Mouse (Mus musculus): ENCODE results near the gene Emp2. TPM values are rescaled to one million over a fixed set of nuclear protein-coding genes. Genes with fewer than 3 reads are reported as not detected.

Gene Emp2
- total and polyA plus RNA-seq, 2 experiments from 2014 or later: 18.9 to 21.9 TPM

GRCm38 (mm10) chr16:10337422-10338197, 23.8 kb upstream of the Emp2 start:
- no peak overlapping the region for H3K4me2 ChIP-seq (ENCODE audit: low read depth, low read length, poor library complexity, severe bottlenecking)
- DNase-seq (ENCODE audit: low spot score) (no peak), ATAC-seq (ENCODE audit: low FRiP score) (no peak)
- no peaks in the 10 kb centered on the region for H3K4me1 ChIP-seq (ENCODE audit: insufficient read depth, low read length)
- H3K4me3 ChIP-seq (ENCODE audit: low read depth, low read length): no peak overlapping the region
- no peak for TF ChIP-seq CTCF (IDR thresholded peaks at IDR 0.05)
- no peaks in the 10 kb centered on the region for H3K36me3 ChIP-seq (ENCODE audit: insufficient read depth, low read length)
- H3K27me3 ChIP-seq (ENCODE audit: insufficient read depth, low read length): no peaks in the 10 kb centered on the region
- H3K9me3 ChIP-seq (ENCODE audit: low read length): no peaks in the 10 kb centered on the region
- WGBS: 84% methylated on average over 13 of the region's 13 CpGs
- no peak overlapping the region for H3K9ac ChIP-seq (replicated peaks; ENCODE audit: low read length, poor library complexity, severe bottlenecking)
- no peak overlapping the region for H3K27ac ChIP-seq (ENCODE audit: low read depth, low read length)

GRCm38 (mm10) chr16:10336454-10337421, 23.0 kb upstream of the Emp2 start:
- Histone ChIP-seq H3K4me3 (ENCODE audit: low read depth, low read length) (no peak overlapping the region), H3K9me3 (ENCODE audit: low read length) (no peaks in the 10 kb centered on the region), H3K27ac (ENCODE audit: low read depth, low read length) (no peak overlapping the region), H3K4me2 (ENCODE audit: low read depth, low read length, poor library complexity, severe bottlenecking) (no peak overlapping the region), H3K36me3 (ENCODE audit: insufficient read depth, low read length) (no peaks in the 10 kb centered on the region), H3K4me1 (ENCODE audit: insufficient read depth, low read length) (no peaks in the 10 kb centered on the region), H3K27me3 (ENCODE audit: insufficient read depth, low read length) (no peaks in the 10 kb centered on the region), H3K9ac (replicated peaks; ENCODE audit: low read length, poor library complexity, severe bottlenecking) (no peak overlapping the region)
- ATAC-seq (ENCODE audit: low FRiP score): no peak
- no peak for TF ChIP-seq CTCF (IDR thresholded peaks at IDR 0.05)
- no peak for DNase-seq (ENCODE audit: low spot score)
- WGBS: 93% methylated on average over 19 of the region's 19 CpGs

- 81% methylated on average over 2 of the region's 2 CpGs for WGBS
- no peak for ATAC-seq (ENCODE audit: low FRiP score)
These were observed 22.2 kb upstream of the Emp2 start for GRCm38 (mm10) chr16:10335953-10336352.

GRCm38 (mm10) chr16:10332732-10333131, 19.0 kb upstream of the Emp2 start:
- 52% methylated on average over 7 of the region's 7 CpGs for WGBS
- Histone ChIP-seq H3K4me3 (ENCODE audit: low read depth, low read length) (no peak overlapping the region), H3K27ac (ENCODE audit: low read depth, low read length) (no peak overlapping the region), H3K4me2 (ENCODE audit: low read depth, low read length, poor library complexity, severe bottlenecking) (no peak overlapping the region), H3K4me1 (ENCODE audit: insufficient read depth, low read length) (no peaks in the 10 kb centered on the region), H3K9me3 (ENCODE audit: low read length) (no peaks in the 10 kb centered on the region), H3K36me3 (ENCODE audit: insufficient read depth, low read length) (no peaks in the 10 kb centered on the region), H3K9ac (replicated peaks; ENCODE audit: low read length, poor library complexity, severe bottlenecking) (no peak overlapping the region), H3K27me3 (ENCODE audit: insufficient read depth, low read length) (no peaks in the 10 kb centered on the region)
- no peak for TF ChIP-seq CTCF (IDR thresholded peaks at IDR 0.05)
- no peak for DNase-seq (ENCODE audit: low spot score)
- ATAC-seq (ENCODE audit: low FRiP score): no peak

More at GRCm38 (mm10) chr16:10335953-10336352, 22.2 kb upstream of the Emp2 start:
- no peak for TF ChIP-seq CTCF (IDR thresholded peaks at IDR 0.05)
- DNase-seq (ENCODE audit: low spot score): no peak
- H3K36me3 ChIP-seq (ENCODE audit: insufficient read depth, low read length): no peaks in the 10 kb centered on the region
- H3K4me2 ChIP-seq (ENCODE audit: low read depth, low read length, poor library complexity, severe bottlenecking): no peak overlapping the region
- no peaks in the 10 kb centered on the region for H3K9me3 ChIP-seq (ENCODE audit: low read length)
- H3K27ac ChIP-seq (ENCODE audit: low read depth, low read length): no peak overlapping the region
- H3K9ac ChIP-seq (replicated peaks; ENCODE audit: low read length, poor library complexity, severe bottlenecking): no peak overlapping the region
- H3K4me3 ChIP-seq (ENCODE audit: low read depth, low read length): no peak overlapping the region
- no peaks in the 10 kb centered on the region for H3K4me1 ChIP-seq (ENCODE audit: insufficient read depth, low read length)
- H3K27me3 ChIP-seq (ENCODE audit: insufficient read depth, low read length): no peaks in the 10 kb centered on the region

- no peak for ATAC-seq (ENCODE audit: low FRiP score)
- no peaks in the 10 kb centered on the region for H3K9me3 ChIP-seq (ENCODE audit: low read length)
- no peak overlapping the region for H3K27ac ChIP-seq (ENCODE audit: low read depth, low read length)
- H3K4me3 ChIP-seq (ENCODE audit: low read depth, low read length): no peak overlapping the region
- 77% methylated on average over 12 of the region's 12 CpGs for WGBS
- H3K9ac ChIP-seq (replicated peaks; ENCODE audit: low read length, poor library complexity, severe bottlenecking): no peak overlapping the region
- no peak for DNase-seq (ENCODE audit: low spot score)
- H3K36me3 ChIP-seq (ENCODE audit: insufficient read depth, low read length): no peaks in the 10 kb centered on the region
- no peak overlapping the region for H3K4me2 ChIP-seq (ENCODE audit: low read depth, low read length, poor library complexity, severe bottlenecking)
- H3K27me3 ChIP-seq (ENCODE audit: insufficient read depth, low read length): no peaks in the 10 kb centered on the region
- no peak for TF ChIP-seq CTCF (IDR thresholded peaks at IDR 0.05)
- H3K4me1 ChIP-seq (ENCODE audit: insufficient read depth, low read length): no peaks in the 10 kb centered on the region
These were observed 17.1 kb upstream of the Emp2 start for GRCm38 (mm10) chr16:10330586-10331495.
